Mouse (Mus musculus): ENCODE data around the gene Adam19. TPM values are rescaled to one million over a fixed set of nuclear protein-coding genes. Genes with fewer than 3 reads are reported as not detected.

Gene Adam19
- total RNA-seq, 1 experiment from 2014 or later: 0.14 TPM

GRCm38 (mm10) chr11:46092121-46092520 lies 36.3 kb downstream of the Adam19 start:
- no peak for ATAC-seq (replicated peaks; ENCODE audit: low read depth, poor library complexity, severe bottlenecking)

GRCm38 (mm10) chr11:46095477-46096264 lies 39.9 kb downstream of the Adam19 start:
- ATAC-seq (replicated peaks; ENCODE audit: low read depth, poor library complexity, severe bottlenecking): no peak

- no peak for ATAC-seq (replicated peaks; ENCODE audit: low read depth, poor library complexity, severe bottlenecking)
Observed at GRCm38 (mm10) chr11:46096265-46096649, 40.5 kb downstream of the Adam19 start.

- ATAC-seq (replicated peaks; ENCODE audit: low read depth, poor library complexity, severe bottlenecking): no peak
Observed at GRCm38 (mm10) chr11:46097062-46097461, 41.3 kb downstream of the Adam19 start.

DNA sequence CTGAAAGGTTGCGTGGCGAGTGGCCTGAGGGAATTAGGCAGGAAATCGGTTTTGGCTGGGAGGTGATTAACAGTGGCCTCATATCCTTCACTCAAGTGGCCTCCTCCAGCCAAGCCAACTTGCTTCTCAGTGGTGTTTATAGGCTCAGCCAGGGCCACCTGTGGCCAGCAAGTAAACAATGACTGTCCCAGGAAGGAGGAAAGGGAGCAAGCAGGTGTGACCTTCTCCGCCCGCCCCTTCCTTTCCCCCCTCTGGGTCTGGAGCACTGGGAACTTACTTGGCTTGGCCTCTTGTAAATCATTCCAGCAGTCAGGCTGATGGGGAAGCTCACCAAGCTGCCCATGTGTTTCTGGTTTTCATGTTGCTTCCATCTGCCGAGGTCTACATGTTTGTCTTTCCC lies 46.3 kb downstream of the Adam19 start:
- no peak for ATAC-seq (replicated peaks; ENCODE audit: low read depth, poor library complexity, severe bottlenecking)

GRCm38 (mm10) chr11:46107046-46107445 lies 51.3 kb downstream of the Adam19 start:
- ATAC-seq (replicated peaks; ENCODE audit: low read depth, poor library complexity, severe bottlenecking): no peak

DNA sequence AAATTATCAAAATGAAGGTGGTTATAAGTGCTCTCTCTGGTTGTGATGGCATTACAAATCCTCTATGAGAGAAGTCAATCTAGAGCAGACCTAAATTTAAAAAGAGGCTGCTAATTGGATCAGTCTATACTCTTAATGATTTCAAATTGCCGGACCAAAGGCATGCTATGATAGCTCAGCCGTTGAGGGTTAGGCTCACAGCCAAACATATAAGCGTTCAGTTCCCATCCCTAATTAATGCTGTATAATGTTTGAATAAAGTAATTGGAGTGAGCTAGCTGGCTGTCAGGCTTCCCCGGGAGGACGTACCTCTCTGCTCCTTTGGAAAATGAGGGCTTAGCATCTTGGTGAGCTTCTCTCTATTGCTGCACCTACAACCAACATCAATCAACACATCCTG lies 53.4 kb downstream of the Adam19 start:
- no peak for ATAC-seq (replicated peaks; ENCODE audit: low read depth, poor library complexity, severe bottlenecking)

- ATAC-seq (replicated peaks; ENCODE audit: low read depth, poor library complexity, severe bottlenecking): no peak
Observed at GRCm38 (mm10) chr11:46110156-46110944, 54.6 kb downstream of the Adam19 start.

DNA sequence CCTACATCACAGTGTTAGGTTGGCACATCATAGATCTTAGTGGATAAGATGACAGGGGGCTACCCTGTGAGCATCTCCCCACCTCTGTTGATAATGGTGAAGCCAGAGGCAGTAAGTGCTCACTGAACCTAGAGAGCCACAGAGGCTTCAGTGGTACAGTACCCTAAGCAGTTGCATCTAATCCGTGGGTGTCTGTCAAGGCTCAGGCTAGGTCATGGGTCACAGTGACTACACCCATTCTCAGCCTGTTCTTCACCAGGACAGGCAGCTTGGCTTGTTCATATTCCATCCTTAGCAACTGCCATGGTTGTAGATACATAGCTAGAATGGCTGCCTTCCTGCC lies 55.1 kb downstream of the Adam19 start:
- no peak for ATAC-seq (replicated peaks; ENCODE audit: low read depth, poor library complexity, severe bottlenecking)

DNA sequence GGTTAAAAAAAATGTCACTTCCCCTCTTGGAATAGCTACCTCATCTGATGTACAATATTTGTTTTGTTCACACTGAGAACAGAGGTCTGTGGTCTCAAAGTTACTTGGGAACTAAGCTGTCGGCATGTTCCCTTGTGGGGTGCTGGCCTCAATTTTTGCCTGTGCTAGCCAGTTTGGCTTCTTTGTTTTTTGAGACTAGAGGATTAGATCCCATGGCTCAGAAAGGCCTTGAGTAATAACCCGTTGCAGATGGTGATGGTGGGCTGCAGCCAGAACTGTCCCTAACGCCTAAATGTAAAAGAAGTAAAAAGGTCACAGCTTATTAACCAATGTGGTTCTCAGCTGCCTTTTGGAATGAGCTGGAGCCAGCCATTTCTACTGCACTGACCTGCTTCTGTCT lies 57.4 kb downstream of the Adam19 start:
- no peak for ATAC-seq (replicated peaks; ENCODE audit: low read depth, poor library complexity, severe bottlenecking)

DNA sequence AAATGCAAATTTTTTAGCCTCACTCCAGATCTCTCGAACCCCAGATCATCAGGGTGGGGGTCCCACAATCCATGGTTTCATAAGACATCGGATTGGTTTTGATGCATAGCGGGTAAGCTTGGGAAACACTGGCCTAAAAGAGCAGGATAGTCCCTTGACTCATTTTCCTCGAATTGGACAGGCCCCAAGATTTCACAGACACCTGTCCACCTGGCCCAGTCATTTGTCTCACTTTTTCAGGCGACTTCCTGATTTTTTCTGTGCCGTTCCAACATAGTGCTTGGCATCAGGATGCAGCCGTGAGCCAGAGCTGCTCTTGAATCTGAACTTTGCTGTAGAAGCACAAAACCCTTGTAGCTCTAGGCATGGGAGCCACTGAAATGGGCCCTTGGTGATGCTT lies 58.4 kb downstream of the Adam19 start:
- no peak for ATAC-seq (replicated peaks; ENCODE audit: low read depth, poor library complexity, severe bottlenecking)

DNA sequence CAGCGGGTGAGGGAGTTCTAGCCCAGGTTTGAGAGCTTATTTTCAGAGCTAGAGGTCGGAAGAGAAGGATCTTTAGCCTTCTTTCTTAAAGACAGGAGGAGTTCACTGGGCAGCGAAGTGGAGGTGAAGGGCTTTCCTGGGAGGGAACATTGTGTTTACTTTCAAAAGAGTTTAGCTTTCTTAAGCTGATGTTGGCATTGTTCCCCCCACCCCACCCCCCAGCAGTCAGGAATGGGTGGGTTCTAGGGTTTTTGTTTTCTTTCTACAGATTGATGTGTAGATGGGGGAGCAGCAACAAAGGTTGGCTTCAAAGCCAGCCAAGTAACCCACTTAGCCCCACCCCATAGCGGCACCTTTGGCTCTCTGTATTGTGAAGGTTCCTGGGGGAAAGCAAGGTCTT lies 59.2 kb downstream of the Adam19 start:
- ATAC-seq (replicated peaks; ENCODE audit: low read depth, poor library complexity, severe bottlenecking): no peak

DNA sequence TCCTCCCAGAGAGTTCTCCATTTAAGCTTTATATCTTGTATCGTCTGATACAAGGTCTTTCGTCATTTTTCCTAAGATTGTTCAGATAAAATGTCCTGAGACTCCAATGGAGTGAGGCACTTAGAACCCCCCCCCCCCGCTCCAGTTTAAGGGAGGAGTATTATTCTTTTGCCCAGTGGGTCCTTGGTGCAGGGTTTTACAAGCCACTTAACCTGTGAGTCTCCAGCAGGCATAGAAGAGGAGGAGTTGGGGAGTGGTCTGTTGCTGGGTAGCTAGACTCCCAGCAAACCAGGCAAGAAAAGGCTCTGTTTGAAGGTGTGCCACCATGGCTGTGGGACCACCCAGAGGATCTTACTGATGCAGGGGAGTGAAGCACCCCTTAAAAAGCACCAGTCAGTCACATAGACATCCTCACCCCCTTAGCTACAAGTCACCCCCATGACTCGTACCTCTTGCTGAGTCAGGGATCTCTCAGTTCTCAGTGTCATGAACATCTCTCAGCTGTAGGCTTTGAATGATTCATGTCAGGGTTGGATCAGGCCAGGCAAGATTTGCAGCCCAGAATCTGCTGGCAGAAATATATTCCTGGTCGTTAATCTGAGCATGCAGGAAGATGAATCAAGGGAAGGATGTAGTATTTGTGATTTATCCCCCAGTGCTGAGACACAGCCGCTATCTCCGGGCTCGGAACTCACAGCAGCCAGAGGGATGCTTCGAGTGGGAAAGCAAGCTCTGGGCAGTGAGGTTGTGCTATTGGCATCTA lies 59.8 kb downstream of the Adam19 start:
- ATAC-seq (replicated peaks; ENCODE audit: low read depth, poor library complexity, severe bottlenecking): no peak

DNA sequence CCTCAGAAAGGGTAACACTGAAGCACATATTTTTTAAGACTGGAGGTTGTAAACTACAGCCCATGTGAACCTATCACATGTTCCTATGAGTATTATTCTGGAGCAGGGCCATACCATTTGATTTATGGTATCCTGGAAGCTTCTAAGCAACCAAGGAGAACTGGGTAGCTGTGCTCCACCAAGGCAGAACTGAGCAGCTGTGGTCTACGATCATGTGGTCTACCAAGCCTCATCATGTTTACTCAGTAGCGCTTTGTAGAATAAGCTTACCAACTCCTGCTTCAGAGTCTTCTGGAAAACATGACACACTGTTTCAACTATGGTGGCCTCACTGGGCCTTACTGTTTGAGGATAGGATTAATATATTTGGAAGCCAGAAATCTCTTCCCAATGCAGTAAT lies 60.7 kb downstream of the Adam19 start:
- ATAC-seq (replicated peaks; ENCODE audit: low read depth, poor library complexity, severe bottlenecking): 0 out of 2 replicates have a peak, but pooled peaks have one; percentile 25

DNA sequence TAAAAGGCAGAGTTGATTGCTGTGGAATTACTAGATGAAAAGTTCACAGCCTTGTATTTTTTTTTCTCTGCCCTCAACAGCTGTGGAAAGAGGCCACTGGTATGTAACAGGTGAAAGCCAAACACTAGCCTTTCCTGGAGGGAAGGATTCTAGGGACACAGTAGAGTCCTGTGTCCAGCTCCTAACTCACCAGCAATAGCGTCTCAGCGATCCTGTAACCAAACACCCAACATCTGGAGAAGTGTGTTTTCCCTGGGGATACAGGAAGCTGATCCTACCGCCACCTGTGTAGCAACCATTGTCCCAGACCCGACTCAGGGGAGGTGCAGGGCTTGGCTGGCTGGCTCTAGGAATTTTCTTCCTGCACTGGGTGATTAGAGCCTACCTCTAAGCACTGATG lies 63.8 kb downstream of the Adam19 start:
- no peak for ATAC-seq (replicated peaks; ENCODE audit: low read depth, poor library complexity, severe bottlenecking)

DNA sequence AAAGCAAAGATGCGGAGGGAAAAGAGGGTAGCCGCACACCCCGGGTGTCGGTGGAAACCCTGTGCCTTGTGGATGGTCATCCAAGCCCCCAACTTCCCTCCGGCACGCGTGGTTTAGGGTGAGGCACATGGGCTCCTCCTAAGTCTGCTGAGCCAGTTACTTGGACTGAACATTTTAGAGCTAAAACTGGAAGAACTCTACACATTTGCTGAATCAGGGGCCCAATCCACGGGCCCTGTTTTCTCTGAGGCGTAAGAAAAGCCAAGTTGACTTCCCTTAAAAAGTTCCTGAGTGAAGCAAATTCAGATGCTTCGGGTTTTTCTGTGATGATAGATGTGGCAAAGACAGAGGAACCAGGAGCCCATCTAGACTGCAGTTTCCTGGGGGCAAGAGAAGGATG lies 64.3 kb downstream of the Adam19 start:
- no peak for ATAC-seq (replicated peaks; ENCODE audit: low read depth, poor library complexity, severe bottlenecking)

DNA sequence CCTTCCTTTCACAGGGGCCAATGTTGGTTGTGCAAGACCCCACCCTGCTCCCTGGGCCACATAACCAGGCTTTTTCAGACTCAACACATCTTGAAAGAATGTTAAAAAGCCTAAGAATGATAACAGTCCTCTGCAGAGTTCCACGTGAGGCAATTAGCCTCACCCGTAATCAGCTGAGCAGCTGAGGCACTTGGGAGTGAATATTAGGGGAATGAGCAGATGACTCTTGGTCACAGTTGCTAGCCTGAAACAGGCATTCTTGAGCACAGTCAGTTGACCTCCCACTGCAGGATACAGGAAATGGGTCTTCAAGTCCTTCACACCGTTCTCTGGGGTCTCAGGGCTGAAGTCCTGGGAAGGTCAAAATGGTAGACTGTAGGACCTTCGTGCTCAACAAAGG lies 65.9 kb downstream of the Adam19 start:
- ATAC-seq (replicated peaks; ENCODE audit: low read depth, poor library complexity, severe bottlenecking): no peak

- no peak for ATAC-seq (replicated peaks; ENCODE audit: low read depth, poor library complexity, severe bottlenecking)
Observed at GRCm38 (mm10) chr11:46122875-46123274, 67.1 kb downstream of the Adam19 start.

DNA sequence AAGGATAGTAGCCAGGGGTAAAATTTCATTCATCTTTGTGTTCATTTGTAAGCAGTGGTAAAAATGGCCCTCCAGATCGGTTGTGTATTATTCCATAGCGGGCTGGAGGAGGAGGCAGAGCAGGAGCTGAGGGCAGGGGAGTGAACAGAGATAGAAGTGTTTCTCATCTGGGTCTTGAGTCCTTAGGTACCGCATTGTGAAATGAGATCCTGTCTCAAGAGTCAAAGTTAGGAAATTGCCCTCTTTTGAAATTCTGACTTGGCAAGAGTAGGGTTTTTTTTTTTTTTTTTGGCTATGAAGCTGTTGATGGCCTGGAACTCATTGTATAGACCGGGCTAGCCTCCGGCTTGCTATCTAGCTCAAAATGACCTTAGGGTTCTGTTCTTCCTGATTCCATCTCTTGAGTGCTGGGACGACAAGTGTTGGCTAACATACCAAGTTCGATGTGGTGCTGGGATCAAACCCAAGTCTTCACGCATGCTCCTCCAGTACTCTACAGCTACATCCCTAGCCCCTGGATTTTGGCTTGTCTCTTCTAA lies 67.6 kb downstream of the Adam19 start:
- no peak for ATAC-seq (replicated peaks; ENCODE audit: low read depth, poor library complexity, severe bottlenecking)

DNA sequence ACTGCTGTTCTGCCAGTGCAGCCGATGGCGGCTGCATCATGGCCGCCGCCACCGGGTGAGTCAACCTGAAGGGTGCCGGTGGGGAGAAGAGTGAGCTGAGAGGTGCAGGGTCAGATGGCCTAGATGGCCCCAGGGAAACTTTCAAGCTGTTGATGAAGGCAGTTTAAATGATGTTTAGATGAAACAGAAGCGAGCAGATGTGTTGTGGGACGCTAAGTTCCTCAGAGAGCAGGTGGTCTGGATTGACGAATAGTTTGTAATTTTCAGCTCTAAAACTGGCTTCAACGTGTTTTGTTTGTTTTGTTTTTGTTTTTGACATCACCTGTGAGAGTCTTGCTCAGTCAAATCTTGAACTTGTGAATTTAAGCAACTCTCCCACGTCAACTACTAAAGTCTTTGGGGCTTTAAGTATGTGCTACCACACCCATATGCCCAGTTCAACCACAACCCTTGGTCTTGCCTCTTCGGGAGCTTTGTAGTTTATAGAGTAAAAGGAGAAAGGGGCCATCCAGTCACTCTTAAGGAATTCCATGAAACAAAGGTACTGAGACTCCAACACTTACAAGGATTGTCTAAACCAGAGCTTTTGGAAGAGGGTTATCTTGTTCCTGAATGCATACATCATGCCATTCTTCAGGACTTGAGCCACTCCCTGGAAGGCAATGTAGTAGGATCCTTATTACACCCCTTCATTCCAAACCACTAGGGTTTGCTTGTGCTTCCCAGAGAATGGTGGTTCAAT lies 69.5 kb downstream of the Adam19 start:
- ATAC-seq (replicated peaks; ENCODE audit: low read depth, poor library complexity, severe bottlenecking): no peak
